Mouse (Mus musculus) cortical plate, adult 2 months (tissue): ENCODE results near the gene Gm26558. TPM values are rescaled to one million over a fixed set of nuclear protein-coding genes. Genes with fewer than 3 reads are reported as not detected.

Experiments
- H3K27ac ChIP-seq: fragments of 200-500 bp; 2 replicates; pipeline ENCODE4 v1.5.1; 2012; ENCODE audit warnings: low read length, control low read depth, inconsistent platforms; ENCODE audit not compliant: insufficient read depth
- H3K4me1 ChIP-seq: fragments of 200-500 bp; 2 replicates; pipeline ENCODE4 v1.6.1; 2011; ENCODE audit warnings: low read length; ENCODE audit not compliant: control insufficient read depth, insufficient read depth
- H3K4me3 ChIP-seq: fragments of 200-500 bp; 2 replicates; pipeline ENCODE4 v1.5.1; 2011; ENCODE audit warnings: mild to moderate bottlenecking, low read length, control low read depth; ENCODE audit not compliant: insufficient read depth
- CTCF ChIP-seq: fragments of 200-500 bp; IDR thresholded peaks from 2 replicates; pipeline ENCODE4 v1.5.1; 2011; ENCODE audit warnings: mild to moderate bottlenecking, control low read depth, low read length; ENCODE audit not compliant: insufficient read depth; ENCODE audit errors: extremely low read depth
- POLR2A ChIP-seq: fragments of 200-500 bp; IDR thresholded peaks from 2 replicates; pipeline ENCODE4 v1.6.1; 2011; ENCODE audit warnings: mild to moderate bottlenecking, low read length, control low read depth; ENCODE audit not compliant: insufficient read depth; ENCODE audit errors: extremely low read depth
- polyA plus RNA-seq: library from polyadenylated mRNA; depleted of rRNA; stranded (reverse); fragments of >200 nt; gene quantifications from 2 replicates; pipeline ENCODE4 v1.2.3, GENCODE M21; 2012

The Gm26558 gene
- polyA plus RNA-seq, 1 experiment: 0.92 TPM

DNA sequence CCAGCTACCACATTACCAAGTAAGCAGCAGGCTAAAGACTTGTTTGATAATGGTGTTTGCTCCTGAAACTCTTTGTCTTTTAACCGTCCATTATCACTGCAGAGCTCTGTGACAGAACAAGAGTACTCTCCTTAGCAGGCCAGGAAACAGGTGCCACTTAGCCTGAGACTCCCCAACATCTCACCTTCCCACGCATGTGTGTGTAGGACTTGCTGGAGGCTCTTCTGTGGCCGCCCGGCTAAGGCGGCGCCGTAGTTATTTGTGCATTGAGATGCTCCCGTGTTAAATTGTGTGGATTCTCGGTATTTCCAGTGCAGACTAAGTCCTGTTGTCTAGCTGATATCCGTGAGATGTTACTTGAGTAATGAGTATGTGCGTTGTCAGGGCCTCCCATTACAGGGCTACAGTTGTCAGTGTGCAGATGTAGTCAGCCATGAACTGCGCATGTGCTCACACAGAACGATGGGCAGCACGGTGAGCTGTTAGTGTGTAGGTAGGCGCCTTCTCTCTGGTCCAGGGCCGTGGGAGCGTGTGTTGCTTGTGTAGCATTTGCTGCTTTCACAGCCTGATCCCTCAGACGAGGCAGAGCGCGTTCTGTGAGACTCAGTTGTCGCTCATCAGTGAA is 26.7 kb upstream of the Gm26558 start:
- no peak overlapping the region for H3K4me3 ChIP-seq
- no peak overlapping the region for H3K27ac ChIP-seq
- H3K4me1 ChIP-seq: peaks cover 2% of the 10 kb centered on the region; the same call in 1 of the 2 replicates
- TF ChIP-seq CTCF (no peak), POLR2A (no peak)

DNA sequence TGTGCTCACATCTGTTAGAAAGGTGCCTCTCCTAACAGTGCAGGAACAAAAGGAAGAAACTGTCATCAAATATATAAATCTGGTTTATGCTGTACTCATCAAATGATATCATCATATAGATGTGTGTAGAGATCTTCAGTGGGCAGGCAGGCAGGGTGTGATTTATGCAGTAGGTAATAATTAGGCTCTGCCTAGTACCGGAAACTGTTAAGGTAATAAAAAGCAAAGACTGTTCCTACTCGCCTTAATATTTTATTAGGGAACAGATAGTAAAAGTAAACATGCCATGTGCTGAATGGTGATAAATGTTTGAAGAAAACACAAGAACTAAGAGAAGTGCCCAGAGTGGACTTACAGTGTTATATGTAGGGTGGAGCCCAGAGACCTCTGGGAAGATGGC is 20.4 kb upstream of the Gm26558 start:
- Histone ChIP-seq H3K27ac (no peak overlapping the region), H3K4me1 (peaks cover under 1% of the 10 kb centered on the region; the same call in 1 of the 2 replicates), H3K4me3 (no peak overlapping the region)
- no peak for TF ChIP-seq CTCF
- TF ChIP-seq POLR2A: no peak

DNA sequence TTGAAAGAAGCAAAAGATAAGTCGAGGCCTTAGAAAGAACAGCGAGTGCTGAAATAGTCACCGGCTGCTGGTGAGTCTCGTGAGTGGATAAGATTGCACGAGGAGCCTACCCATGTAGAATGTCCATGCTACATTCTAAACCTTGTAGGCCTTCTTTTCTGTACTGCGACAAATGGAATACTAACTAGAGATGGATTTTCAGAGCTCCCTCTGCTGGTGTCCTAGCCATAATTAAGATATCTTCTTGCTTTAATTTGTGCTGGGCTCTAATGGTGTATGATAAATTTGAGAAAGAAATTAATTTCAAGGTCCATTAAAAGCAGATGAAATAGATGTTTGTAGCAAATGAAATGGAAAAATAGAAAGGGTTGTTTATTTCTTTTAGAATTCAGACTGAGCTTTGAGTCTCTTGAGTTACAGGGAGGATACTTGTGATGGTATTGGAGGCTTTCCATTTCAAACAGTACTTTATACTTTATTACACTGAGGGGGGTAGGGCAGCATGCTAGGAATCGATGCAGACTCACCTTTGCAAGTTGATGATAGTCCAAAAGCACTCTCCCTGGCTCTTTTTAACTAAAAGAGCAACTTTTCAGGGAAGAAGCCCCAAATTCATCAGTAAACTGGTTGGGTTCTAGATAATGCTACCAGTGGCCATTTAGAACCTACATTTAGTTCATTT is 11.7 kb upstream of the Gm26558 start:
- TF ChIP-seq CTCF: no peak
- TF ChIP-seq POLR2A: no peak
- Histone ChIP-seq H3K4me3 (no peak overlapping the region), H3K4me1 (peaks cover 2% of the 10 kb centered on the region; the same call in 1 of the 2 replicates), H3K27ac (no peak overlapping the region)

DNA sequence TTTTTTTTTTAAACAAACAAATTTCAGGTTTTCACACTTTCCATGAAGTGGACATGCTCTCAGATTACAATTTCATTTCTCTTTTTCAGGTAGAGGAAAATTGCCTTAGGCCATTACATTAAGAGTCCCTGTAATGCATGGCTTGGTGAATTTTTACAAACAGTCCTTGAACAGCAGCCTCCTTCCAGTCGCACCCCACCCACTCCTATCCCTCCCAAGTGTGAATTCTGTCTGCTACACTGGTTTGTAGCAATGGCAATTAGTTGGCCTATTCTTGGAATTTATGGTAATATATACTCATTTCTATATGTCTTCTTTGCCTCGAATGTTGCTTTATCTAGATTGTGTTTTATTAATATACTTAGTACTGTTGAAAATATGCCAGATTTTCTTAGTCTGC is 10.6 kb upstream of the Gm26558 start:
- Histone ChIP-seq H3K4me1 (peaks cover 2% of the 10 kb centered on the region; the same call in 1 of the 2 replicates), H3K27ac (no peak overlapping the region), H3K4me3 (no peak overlapping the region)
- TF ChIP-seq POLR2A: no peak

DNA sequence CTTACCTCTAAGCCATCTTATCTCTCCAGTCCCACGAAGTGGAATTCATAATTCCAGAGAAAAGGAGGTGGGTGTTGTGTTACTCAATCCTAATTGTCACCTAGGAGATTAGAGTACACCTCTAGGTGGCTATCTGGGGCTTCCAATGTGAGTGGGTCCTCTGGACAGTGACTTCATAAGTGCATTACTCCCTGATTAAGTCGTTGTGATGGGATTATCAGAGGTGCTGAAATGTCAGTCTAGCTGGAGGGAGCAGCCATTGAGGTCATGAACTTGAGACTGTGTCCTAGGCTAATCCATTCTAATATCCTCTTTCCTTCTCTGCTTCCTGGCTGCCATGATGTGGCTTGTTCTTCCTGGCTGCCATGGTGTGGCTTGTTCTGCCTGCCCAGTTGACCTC is 8.0 kb upstream of the Gm26558 start:
- Histone ChIP-seq H3K4me1 (peaks cover 2% of the 10 kb centered on the region; the same call in 1 of the 2 replicates), H3K27ac (no peak overlapping the region), H3K4me3 (no peak overlapping the region)
- TF ChIP-seq POLR2A (no peak), CTCF (no peak)

DNA sequence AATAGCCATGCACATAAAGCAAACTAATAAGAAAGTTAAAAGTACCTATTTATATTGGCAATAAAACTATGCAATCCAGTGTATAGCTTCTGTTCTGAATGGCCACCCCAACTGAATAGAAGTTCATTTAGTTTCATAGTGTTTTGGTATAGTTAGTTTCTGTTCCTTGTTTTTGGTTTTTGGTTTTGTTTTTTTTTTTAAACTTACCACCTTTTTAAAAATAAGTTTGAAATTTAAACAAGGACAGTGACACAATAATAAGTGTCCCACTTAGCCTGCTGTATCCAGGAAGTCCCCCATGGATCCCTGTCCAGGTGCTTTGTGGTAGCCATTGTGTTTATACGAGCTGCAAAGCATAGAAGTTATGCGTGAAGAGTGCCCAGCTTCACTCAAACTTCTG is 7.3 kb upstream of the Gm26558 start:
- Histone ChIP-seq H3K4me3 (no peak overlapping the region), H3K27ac (no peak overlapping the region), H3K4me1 (peaks cover 2% of the 10 kb centered on the region; the same call in 1 of the 2 replicates)
- TF ChIP-seq POLR2A: no peak
- TF ChIP-seq CTCF: no peak

DNA sequence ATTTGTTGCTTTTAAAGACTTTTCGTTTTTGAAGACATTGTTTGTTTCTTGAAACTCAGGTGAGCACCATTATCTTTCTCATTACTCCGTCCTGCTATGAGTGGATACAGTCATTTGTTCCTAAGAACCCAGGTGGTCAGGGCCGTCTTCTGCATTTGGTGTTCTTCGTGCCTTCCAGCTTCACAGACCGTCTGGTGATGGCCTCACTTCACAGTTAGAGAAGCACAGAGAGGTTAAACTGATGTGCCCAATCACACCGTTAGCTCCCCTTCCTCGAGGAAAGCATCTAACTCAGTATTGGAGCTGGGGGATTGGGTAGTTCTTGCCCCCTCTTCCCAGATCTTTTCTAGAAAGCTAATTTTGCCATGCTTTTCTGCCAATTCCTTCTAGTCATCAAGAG is 5.1 kb upstream of the Gm26558 start:
- TF ChIP-seq POLR2A: no peak
- TF ChIP-seq CTCF: no peak
- Histone ChIP-seq H3K27ac (no peak overlapping the region), H3K4me1 (peaks cover under 1% of the 10 kb centered on the region), H3K4me3 (no peak overlapping the region)

DNA sequence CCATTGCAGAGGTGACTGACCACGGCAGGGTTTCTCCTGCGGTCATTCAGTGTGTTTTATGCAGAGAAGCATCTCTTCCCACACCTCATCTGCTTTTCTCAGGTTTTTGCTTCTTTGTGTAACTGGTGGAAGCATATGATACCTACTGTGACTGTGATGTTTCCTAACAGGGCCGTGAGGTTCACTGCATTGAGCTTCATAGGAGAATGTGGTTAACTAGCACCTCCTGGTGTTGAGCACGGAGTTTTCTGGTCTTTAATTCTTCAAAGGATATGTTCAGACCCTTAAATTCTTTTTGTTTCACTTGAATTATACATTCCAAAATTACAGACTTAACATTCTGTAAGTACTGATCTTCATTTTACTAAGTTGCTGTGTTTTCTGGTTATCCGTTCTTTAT is 1.9 kb upstream of the Gm26558 start:
- Histone ChIP-seq H3K4me1 (no peaks in the 10 kb centered on the region; the same call in 1 of the 2 replicates), H3K4me3 (no peak overlapping the region), H3K27ac (no peak overlapping the region)
- TF ChIP-seq POLR2A (no peak), CTCF (no peak)

DNA sequence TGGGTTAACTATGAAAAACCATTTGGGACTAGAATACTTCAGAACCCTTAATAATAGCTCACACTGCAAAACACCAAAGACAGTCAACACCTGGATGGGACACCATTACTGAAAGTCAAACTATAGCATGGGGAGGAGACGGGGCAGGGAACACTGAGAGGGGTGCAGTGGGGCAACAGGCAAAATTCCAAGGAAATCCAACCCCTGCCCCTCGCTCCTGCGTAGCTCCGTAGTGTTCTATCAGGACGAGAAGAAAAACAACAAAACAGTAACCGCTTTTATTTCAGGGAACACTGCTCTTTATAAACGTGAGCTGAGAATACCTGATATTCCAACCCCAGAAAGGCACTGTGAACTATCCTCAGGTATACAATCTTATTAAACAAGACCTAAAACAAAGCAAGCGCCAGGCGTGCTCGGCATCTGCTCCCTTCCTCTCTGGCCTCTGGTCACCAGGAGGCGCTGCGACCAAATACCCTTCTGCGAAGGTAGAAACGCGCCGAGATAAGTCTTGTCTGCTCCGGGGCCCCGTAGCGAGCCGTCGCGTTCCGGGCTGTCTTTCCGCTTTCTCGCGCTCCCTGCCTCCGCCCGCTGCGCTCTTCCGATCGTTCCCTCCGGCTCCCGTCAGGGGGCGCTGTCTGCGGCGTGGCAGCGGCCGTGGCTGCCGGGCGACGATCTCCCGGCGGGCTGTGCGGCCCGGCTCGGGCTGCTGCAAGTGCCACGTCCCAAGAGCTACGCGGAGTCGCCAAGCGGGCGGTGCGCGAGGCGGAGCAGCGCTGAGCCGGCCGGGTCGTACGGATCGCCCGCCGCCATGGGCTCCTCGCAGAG is 807 bp downstream of the Gm26558 start, which contains the start of gene Gorasp2:
Gorasp2 (plus strand) TSS at position 690 of the 828 bp plus-strand sequence.
- Histone ChIP-seq H3K27ac (peak within 1 kb of the TSS; percentile 78), H3K4me3 (peak within 1 kb of the TSS; percentile 72), H3K4me1 (peaks cover 2% of the 10 kb centered on the region)
- TF ChIP-seq CTCF (no peak; the same call in none of the 2 replicates), POLR2A (peak; percentile 68)

DNA sequence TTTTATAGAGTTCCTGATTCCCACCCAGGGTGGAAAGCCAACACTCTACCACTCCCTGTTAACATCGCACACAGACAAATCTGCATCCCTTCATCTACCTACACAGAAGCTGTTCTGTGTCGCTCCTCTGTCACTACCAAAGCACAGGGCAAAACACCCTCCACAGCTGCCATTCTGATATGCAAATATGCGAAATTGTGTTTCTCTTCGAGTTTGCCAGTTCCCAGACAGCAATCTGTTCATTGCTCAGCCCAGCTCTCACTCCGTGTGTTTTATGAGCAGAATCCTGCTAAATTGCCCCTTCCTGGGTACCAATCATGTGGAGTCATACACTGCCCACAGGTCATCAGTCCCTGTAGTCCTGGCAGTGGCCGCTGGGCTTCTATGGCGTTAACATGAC is 4.8 kb downstream of the Gm26558 start:
- no peak overlapping the region for H3K27ac ChIP-seq
- H3K4me1 ChIP-seq: peaks cover 2% of the 10 kb centered on the region; the same call in 1 of the 2 replicates
- no peak for TF ChIP-seq CTCF
- no peak for TF ChIP-seq POLR2A
- H3K4me3 ChIP-seq: no peak overlapping the region
